Mouse (Mus musculus): Measurements from ENCODE around the gene P3h4. TPM values are rescaled to one million over a fixed set of nuclear protein-coding genes. Genes with fewer than 3 reads are reported as not detected.
A peak's percentile ranks its signal among the peaks of the same experiment; 100 is the strongest.

Gene P3h4
- polyA plus RNA-seq, 1 experiment: 19.6 TPM

DNA sequence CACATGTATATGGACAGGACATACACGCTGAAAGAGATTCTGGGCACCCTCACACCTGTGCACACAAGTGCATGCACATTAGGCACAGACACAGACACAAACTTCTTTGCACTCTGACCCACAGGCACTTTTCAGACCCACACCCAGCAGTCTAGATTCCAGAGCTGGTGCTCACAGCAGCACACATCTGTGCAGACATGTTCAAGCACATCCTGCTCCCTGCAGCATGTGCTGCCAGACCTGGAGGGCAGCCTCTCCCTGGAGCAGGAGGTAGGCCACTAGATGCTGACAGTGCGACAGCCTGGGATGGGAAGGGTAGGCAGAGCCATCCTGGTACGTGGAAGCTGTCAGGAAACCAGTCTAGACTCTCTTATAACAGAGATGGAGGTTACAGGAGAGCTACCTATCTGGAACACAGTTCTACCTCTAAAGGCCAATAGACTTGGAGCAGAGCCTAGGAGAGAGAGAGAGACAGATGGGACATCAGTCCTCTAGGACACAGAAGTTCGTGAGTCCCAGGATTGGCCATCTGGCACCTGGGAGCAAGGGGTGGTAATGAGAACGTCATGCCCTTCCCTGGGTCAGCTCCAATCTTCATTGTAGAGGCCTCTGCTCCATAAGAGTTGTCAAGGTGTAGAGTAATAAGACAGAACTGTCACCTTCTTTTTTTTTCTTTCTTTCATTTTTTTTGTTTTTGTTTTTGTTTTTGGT, 7.5 kb downstream of the P3h4 start:
- Histone ChIP-seq H3K4me1 (ENCODE audit: control insufficient read depth, insufficient read depth, low read length) (peaks cover 45% of the 10 kb centered on the region), H3K4me3 (replicated peaks; ENCODE audit: insufficient read depth, low read depth, low read length) (peak overlapping the region; percentile 17), H3K27ac (ENCODE audit: insufficient read depth, low read length) (peak overlapping the region; percentile 93), H3K27me3 (ENCODE audit: control insufficient read depth, insufficient read depth, low read length) (no peaks in the 10 kb centered on the region)
- TF ChIP-seq CTCF (IDR thresholded peaks at IDR 0.05; ENCODE audit: borderline replicate concordance, insufficient read depth, low read depth, low read length): no peak
- TF ChIP-seq POLR2A (IDR thresholded peaks at IDR 0.05; ENCODE audit: borderline replicate concordance, insufficient read depth, low read length): no peak
- peak; percentile 89 to 98 for DNase-seq
- WGBS: 24% methylated on average over 5 of the region's 5 CpGs

DNA sequence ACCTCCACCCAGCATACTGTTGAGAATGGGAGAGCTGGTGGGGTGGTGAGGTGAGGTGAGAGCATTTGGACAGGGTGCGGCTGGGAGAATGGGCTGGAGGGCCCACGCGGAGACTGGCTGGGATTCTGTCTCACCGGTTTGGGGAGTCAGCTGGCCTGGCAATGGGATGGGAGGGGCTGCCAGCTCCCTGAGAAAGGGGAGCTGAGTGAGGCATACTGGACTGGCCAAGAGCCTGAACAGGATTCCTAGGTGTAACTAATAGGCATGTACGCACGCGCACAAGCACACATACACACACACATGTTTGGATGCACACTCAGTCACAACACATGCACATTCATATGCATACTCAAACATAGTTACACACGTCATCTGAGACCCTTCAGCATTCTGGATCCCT, 8.4 kb downstream of the P3h4 start:
- H3K27me3 ChIP-seq (ENCODE audit: control insufficient read depth, insufficient read depth, low read length): no peaks in the 10 kb centered on the region
- WGBS: 28% methylated on average over 8 of the region's 8 CpGs
- H3K4me3 ChIP-seq (replicated peaks; ENCODE audit: insufficient read depth, low read depth, low read length): no peak overlapping the region
- DNase-seq: peak; percentile 59 to 68
- peak overlapping the region; percentile 93 for H3K27ac ChIP-seq (ENCODE audit: insufficient read depth, low read length)
- TF ChIP-seq CTCF (IDR thresholded peaks at IDR 0.05; ENCODE audit: borderline replicate concordance, insufficient read depth, low read depth, low read length) (no peak), POLR2A (IDR thresholded peaks at IDR 0.05; ENCODE audit: borderline replicate concordance, insufficient read depth, low read length) (no peak)
- peaks cover 45% of the 10 kb centered on the region for H3K4me1 ChIP-seq (ENCODE audit: control insufficient read depth, insufficient read depth, low read length)

DNA sequence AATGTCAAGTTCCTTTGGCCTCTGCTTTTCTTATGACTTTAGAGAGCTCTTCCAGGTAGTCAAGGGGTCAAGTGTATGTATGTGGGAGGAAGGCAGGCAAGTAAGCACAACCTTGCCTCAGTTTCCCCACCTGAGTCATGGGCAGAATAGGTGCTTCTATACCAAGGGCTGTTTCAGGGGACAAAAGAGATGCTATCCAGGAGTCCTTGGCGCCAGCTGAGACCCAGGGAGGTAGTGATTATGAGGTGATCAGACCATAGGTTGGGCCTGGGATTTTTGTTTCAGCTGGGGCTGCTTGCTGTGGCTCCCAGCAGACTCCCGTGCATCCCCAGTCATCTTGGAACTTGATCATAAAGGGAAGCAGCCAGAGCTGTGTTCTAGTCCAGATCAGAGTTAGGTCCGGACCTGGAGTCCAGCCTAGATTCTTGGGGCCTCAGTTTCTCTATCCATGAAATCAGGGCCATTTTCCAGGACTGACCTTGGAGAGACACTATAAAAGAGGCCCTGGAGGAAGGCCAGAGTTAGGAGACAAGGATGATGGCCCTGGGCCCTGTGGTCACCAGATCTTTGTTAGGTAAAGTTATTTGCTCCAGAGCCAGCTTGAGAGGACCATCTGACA, 10.1 kb downstream of the P3h4 start:
- no peak for DNase-seq
- H3K4me3 ChIP-seq (replicated peaks; ENCODE audit: insufficient read depth, low read depth, low read length): no peak overlapping the region
- TF ChIP-seq POLR2A (IDR thresholded peaks at IDR 0.05; ENCODE audit: borderline replicate concordance, insufficient read depth, low read length) (no peak), CTCF (IDR thresholded peaks at IDR 0.05; ENCODE audit: borderline replicate concordance, insufficient read depth, low read depth, low read length) (no peak)

DNA sequence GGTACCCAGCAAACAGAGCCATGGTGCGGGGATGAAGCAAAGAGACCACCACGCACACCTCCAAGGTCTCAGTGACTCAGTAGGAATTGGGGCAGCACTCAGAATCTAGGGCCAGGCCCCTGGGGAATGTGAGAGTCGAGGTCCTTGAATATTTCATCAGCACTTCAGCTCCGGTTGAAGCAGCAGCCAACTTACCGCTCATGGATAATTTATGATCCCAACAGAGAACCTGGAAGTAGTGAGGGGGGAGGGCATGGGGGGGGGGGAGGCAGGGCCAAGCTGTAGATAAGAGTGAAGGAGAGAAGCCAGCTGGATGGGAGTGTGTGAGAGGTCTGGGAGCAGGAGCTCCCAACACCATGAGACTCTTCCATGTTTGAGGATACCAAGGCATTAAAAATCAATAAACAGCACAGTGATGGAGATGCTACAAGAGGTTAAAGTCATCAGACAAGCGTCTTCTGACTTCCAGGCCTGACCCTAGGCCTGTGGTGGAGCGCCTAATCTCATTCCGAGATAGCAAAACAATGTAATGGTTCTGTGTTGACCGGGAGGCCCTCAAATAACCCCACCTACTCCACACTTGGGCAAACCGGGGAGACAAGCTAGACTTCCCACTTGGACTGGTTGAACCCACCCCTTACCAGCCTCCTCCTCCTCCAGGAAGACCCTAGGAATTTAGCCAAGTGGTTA, 11.0 kb downstream of the P3h4 start:
- H3K4me1 ChIP-seq (ENCODE audit: control insufficient read depth, insufficient read depth, low read length): peaks cover 30% of the 10 kb centered on the region
- H3K4me3 ChIP-seq (replicated peaks; ENCODE audit: insufficient read depth, low read depth, low read length): no peak overlapping the region
- DNase-seq: no peak
- 89% methylated on average over 10 of the region's 10 CpGs for WGBS
- no peaks in the 10 kb centered on the region for H3K27me3 ChIP-seq (ENCODE audit: control insufficient read depth, insufficient read depth, low read length)
- no peak overlapping the region for H3K27ac ChIP-seq (ENCODE audit: insufficient read depth, low read length)
- TF ChIP-seq CTCF (IDR thresholded peaks at IDR 0.05; ENCODE audit: borderline replicate concordance, insufficient read depth, low read depth, low read length): no peak
- no peak for TF ChIP-seq POLR2A (IDR thresholded peaks at IDR 0.05; ENCODE audit: borderline replicate concordance, insufficient read depth, low read length)

More for the DNA sequence above, 10.1 kb downstream of the P3h4 start:
- 94% methylated on average over 3 of the region's 3 CpGs for WGBS
- H3K27ac ChIP-seq (ENCODE audit: insufficient read depth, low read length): no peak overlapping the region
- peaks cover 40% of the 10 kb centered on the region for H3K4me1 ChIP-seq (ENCODE audit: control insufficient read depth, insufficient read depth, low read length)
- no peaks in the 10 kb centered on the region for H3K27me3 ChIP-seq (ENCODE audit: control insufficient read depth, insufficient read depth, low read length)

DNA sequence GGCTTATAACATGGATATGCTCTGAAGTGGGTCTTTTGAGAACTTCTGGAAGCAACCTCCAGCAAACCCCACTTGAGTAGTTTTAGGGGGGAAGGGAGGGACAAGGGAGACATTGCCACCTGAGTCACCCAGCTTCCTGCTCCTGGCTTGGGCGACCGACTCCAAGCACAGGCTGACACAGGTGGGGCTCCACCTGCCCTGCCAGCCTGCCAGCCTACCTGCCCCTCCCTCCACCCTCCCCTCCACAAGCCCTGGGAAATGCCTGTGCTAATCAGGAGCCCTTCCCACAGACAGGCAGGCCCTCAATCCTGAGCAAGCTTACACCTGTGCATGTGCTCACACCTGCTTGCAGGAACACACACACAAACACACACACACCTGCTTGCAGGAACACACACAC, 12.0 kb downstream of the P3h4 start:
- no peak overlapping the region for H3K4me3 ChIP-seq (replicated peaks; ENCODE audit: insufficient read depth, low read depth, low read length)
- WGBS: 41% methylated on average over 2 of the region's 2 CpGs
- TF ChIP-seq POLR2A (IDR thresholded peaks at IDR 0.05; ENCODE audit: borderline replicate concordance, insufficient read depth, low read length): no peak
- H3K27me3 ChIP-seq (ENCODE audit: control insufficient read depth, insufficient read depth, low read length): no peaks in the 10 kb centered on the region
- peaks cover 21% of the 10 kb centered on the region for H3K4me1 ChIP-seq (ENCODE audit: control insufficient read depth, insufficient read depth, low read length)
- DNase-seq: no peak
- no peak overlapping the region for H3K27ac ChIP-seq (ENCODE audit: insufficient read depth, low read length)

DNA sequence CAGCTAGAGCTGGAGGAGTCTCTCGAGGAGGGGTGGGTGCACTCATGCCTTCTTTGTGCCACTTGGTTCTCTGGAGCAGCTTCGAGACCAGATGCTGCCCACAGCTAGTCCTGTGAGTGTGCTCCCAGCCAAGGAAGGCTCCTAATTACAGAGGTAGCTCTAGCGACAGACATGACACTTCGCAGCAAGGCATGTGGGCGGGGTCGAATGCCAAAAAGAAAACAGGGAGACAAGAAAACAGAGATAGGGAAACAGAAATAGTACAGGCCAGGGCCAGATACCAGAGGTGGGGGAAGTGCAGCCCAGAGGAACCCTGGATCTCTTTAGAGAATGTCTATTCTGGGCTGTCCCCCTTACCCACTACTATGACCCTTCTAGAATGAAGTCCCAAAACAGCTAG, 12.4 kb downstream of the P3h4 start:
- Histone ChIP-seq H3K27ac (ENCODE audit: insufficient read depth, low read length) (no peak overlapping the region), H3K4me3 (replicated peaks; ENCODE audit: insufficient read depth, low read depth, low read length) (no peak overlapping the region), H3K4me1 (ENCODE audit: control insufficient read depth, insufficient read depth, low read length) (peaks cover 20% of the 10 kb centered on the region), H3K27me3 (ENCODE audit: control insufficient read depth, insufficient read depth, low read length) (no peaks in the 10 kb centered on the region)
- 56% methylated on average over 6 of the region's 6 CpGs for WGBS
- no peak for DNase-seq
- TF ChIP-seq POLR2A (IDR thresholded peaks at IDR 0.05; ENCODE audit: borderline replicate concordance, insufficient read depth, low read length): no peak
- TF ChIP-seq CTCF (IDR thresholded peaks at IDR 0.05; ENCODE audit: borderline replicate concordance, insufficient read depth, low read depth, low read length): no peak

DNA sequence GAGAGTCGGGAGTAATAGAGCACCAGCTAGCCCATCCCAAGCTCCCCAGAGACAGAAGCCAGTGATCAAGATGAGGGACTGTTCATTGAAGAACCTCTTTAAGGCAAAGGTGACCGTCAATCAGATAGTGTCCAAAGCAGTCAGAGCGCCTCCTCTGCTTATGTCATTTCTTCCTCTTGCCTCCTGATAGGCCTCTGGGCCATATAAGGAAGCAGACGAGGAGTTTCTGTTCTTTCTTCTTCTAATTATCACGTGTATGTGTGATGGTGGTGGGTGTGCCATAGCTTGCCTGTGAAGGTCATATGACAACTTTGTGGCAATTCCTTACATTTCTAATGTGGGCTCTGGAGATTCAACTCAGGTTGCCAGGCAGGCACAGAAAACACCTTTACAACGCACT, 13.8 kb downstream of the P3h4 start:
- Histone ChIP-seq H3K4me3 (replicated peaks; ENCODE audit: insufficient read depth, low read depth, low read length) (no peak overlapping the region), H3K4me1 (ENCODE audit: control insufficient read depth, insufficient read depth, low read length) (peaks cover 7% of the 10 kb centered on the region), H3K27me3 (ENCODE audit: control insufficient read depth, insufficient read depth, low read length) (no peaks in the 10 kb centered on the region), H3K27ac (ENCODE audit: insufficient read depth, low read length) (no peak overlapping the region)
- no peak for DNase-seq
- TF ChIP-seq CTCF (IDR thresholded peaks at IDR 0.05; ENCODE audit: borderline replicate concordance, insufficient read depth, low read depth, low read length): no peak
- TF ChIP-seq POLR2A (IDR thresholded peaks at IDR 0.05; ENCODE audit: borderline replicate concordance, insufficient read depth, low read length): no peak
- WGBS: 93% methylated on average over 6 of the region's 6 CpGs

Data from cerebellum, adult 2 months (tissue).